Mouse (Mus musculus): ENCODE results near the gene Cfap44. TPM values are rescaled to one million over a fixed set of nuclear protein-coding genes. Genes with fewer than 3 reads are reported as not detected.

Cfap44 gene
- polyA plus RNA-seq, 1 experiment from 2014 or later: 7.6 TPM

GRCm38 (mm10) chr16:44380006-44380405 lies 14.6 kb upstream of the Cfap44 start:
- WGBS: 59% methylated on average over 4 of the region's 4 CpGs
- Histone ChIP-seq H3K9ac (replicated peaks; ENCODE audit: low read depth, low read length) (no peak overlapping the region), H3K36me3 (ENCODE audit: control insufficient read depth, insufficient read depth, low read length) (no peaks in the 10 kb centered on the region), H3K9me3 (ENCODE audit: control insufficient read depth, low read length) (no peaks in the 10 kb centered on the region), H3K27ac (ENCODE audit: low read depth, low read length) (no peak overlapping the region), H3K4me1 (ENCODE audit: control insufficient read depth, insufficient read depth, low read length) (no peaks in the 10 kb centered on the region), H3K4me3 (ENCODE audit: low read depth, low read length) (no peak overlapping the region), H3K27me3 (ENCODE audit: control insufficient read depth, insufficient read depth, low read length) (no peaks in the 10 kb centered on the region), H3K4me2 (ENCODE audit: low read depth, low read length) (no peak overlapping the region)
- ATAC-seq (ENCODE audit: low read depth): no peak

- H3K4me2 ChIP-seq (ENCODE audit: low read depth, low read length): no peak overlapping the region
- no peaks in the 10 kb centered on the region for H3K9me3 ChIP-seq (ENCODE audit: control insufficient read depth, low read length)
- no peak; the same call in 1 of the 2 replicates for ATAC-seq (ENCODE audit: low read depth)
- no peak overlapping the region for H3K9ac ChIP-seq (replicated peaks; ENCODE audit: low read depth, low read length)
- H3K4me1 ChIP-seq (ENCODE audit: control insufficient read depth, insufficient read depth, low read length): no peaks in the 10 kb centered on the region
- no peaks in the 10 kb centered on the region for H3K36me3 ChIP-seq (ENCODE audit: control insufficient read depth, insufficient read depth, low read length)
- no peak overlapping the region for H3K4me3 ChIP-seq (ENCODE audit: low read depth, low read length)
- H3K27me3 ChIP-seq (ENCODE audit: control insufficient read depth, insufficient read depth, low read length): no peaks in the 10 kb centered on the region
- no peak overlapping the region for H3K27ac ChIP-seq (ENCODE audit: low read depth, low read length)
- WGBS: 8% methylated on average over 5 of the region's 5 CpGs
Observed at GRCm38 (mm10) chr16:44381578-44381977, 13.0 kb upstream of the Cfap44 start.

GRCm38 (mm10) chr16:44383549-44383948 lies 11.0 kb upstream of the Cfap44 start:
- H3K9ac ChIP-seq (replicated peaks; ENCODE audit: low read depth, low read length): no peak overlapping the region
- H3K27ac ChIP-seq (ENCODE audit: low read depth, low read length): 0 out of 2 replicates have a peak overlapping the region, but pooled peaks have one; percentile 22
- WGBS: 11% methylated on average over 2 of the region's 2 CpGs
- no peak overlapping the region for H3K4me2 ChIP-seq (ENCODE audit: low read depth, low read length)
- H3K36me3 ChIP-seq (ENCODE audit: control insufficient read depth, insufficient read depth, low read length): no peaks in the 10 kb centered on the region
- H3K4me3 ChIP-seq (ENCODE audit: low read depth, low read length): no peak overlapping the region
- H3K4me1 ChIP-seq (ENCODE audit: control insufficient read depth, insufficient read depth, low read length): no peaks in the 10 kb centered on the region
- no peaks in the 10 kb centered on the region for H3K9me3 ChIP-seq (ENCODE audit: control insufficient read depth, low read length)
- ATAC-seq (ENCODE audit: low read depth): peak; percentile 74; the same call in 1 of the 2 replicates
- no peaks in the 10 kb centered on the region for H3K27me3 ChIP-seq (ENCODE audit: control insufficient read depth, insufficient read depth, low read length)

- Histone ChIP-seq H3K9me3 (ENCODE audit: control insufficient read depth, low read length) (no peaks in the 10 kb centered on the region), H3K9ac (replicated peaks; ENCODE audit: low read depth, low read length) (no peak overlapping the region), H3K27me3 (ENCODE audit: control insufficient read depth, insufficient read depth, low read length) (no peaks in the 10 kb centered on the region), H3K36me3 (ENCODE audit: control insufficient read depth, insufficient read depth, low read length) (no peaks in the 10 kb centered on the region), H3K4me2 (ENCODE audit: low read depth, low read length) (no peak overlapping the region), H3K27ac (ENCODE audit: low read depth, low read length) (no peak overlapping the region), H3K4me3 (ENCODE audit: low read depth, low read length) (no peak overlapping the region), H3K4me1 (ENCODE audit: control insufficient read depth, insufficient read depth, low read length) (no peaks in the 10 kb centered on the region)
- 83% methylated on average over 1 of the region's 1 CpGs for WGBS
- ATAC-seq (ENCODE audit: low read depth): no peak
Observed at GRCm38 (mm10) chr16:44384251-44384650, 10.3 kb upstream of the Cfap44 start.

- no peak overlapping the region for H3K27ac ChIP-seq (ENCODE audit: low read depth, low read length)
- no peaks in the 10 kb centered on the region for H3K4me1 ChIP-seq (ENCODE audit: control insufficient read depth, insufficient read depth, low read length)
- H3K27me3 ChIP-seq (ENCODE audit: control insufficient read depth, insufficient read depth, low read length): no peaks in the 10 kb centered on the region
- H3K4me3 ChIP-seq (ENCODE audit: low read depth, low read length): no peak overlapping the region
- no peaks in the 10 kb centered on the region for H3K36me3 ChIP-seq (ENCODE audit: control insufficient read depth, insufficient read depth, low read length)
- H3K4me2 ChIP-seq (ENCODE audit: low read depth, low read length): no peak overlapping the region
- 38% methylated on average over 9 of the region's 9 CpGs for WGBS
- ATAC-seq (ENCODE audit: low read depth): no peak; the same call in 1 of the 2 replicates
- no peak overlapping the region for H3K9ac ChIP-seq (replicated peaks; ENCODE audit: low read depth, low read length)
- H3K9me3 ChIP-seq (ENCODE audit: control insufficient read depth, low read length): no peaks in the 10 kb centered on the region
Observed at GRCm38 (mm10) chr16:44391877-44392548, 2.6 kb upstream of the Cfap44 start.

GRCm38 (mm10) chr16:44404933-44405332 lies 10.3 kb downstream of the Cfap44 start:
- no peak overlapping the region for H3K4me3 ChIP-seq (ENCODE audit: low read depth, low read length)
- WGBS: 97% methylated on average over 5 of the region's 5 CpGs
- H3K4me2 ChIP-seq (ENCODE audit: low read depth, low read length): no peak overlapping the region
- ATAC-seq (ENCODE audit: low read depth): no peak
- no peaks in the 10 kb centered on the region for H3K9me3 ChIP-seq (ENCODE audit: control insufficient read depth, low read length)
- H3K27ac ChIP-seq (ENCODE audit: low read depth, low read length): no peak overlapping the region
- H3K4me1 ChIP-seq (ENCODE audit: control insufficient read depth, insufficient read depth, low read length): no peaks in the 10 kb centered on the region
- no peaks in the 10 kb centered on the region for H3K36me3 ChIP-seq (ENCODE audit: control insufficient read depth, insufficient read depth, low read length)
- H3K9ac ChIP-seq (replicated peaks; ENCODE audit: low read depth, low read length): no peak overlapping the region
- H3K27me3 ChIP-seq (ENCODE audit: control insufficient read depth, insufficient read depth, low read length): no peaks in the 10 kb centered on the region

- no peaks in the 10 kb centered on the region for H3K27me3 ChIP-seq (ENCODE audit: control insufficient read depth, insufficient read depth, low read length)
- no peak for ATAC-seq (ENCODE audit: low read depth)
- no peak overlapping the region for H3K4me2 ChIP-seq (ENCODE audit: low read depth, low read length)
- no peak overlapping the region for H3K4me3 ChIP-seq (ENCODE audit: low read depth, low read length)
- H3K9ac ChIP-seq (replicated peaks; ENCODE audit: low read depth, low read length): no peak overlapping the region
- no peaks in the 10 kb centered on the region for H3K9me3 ChIP-seq (ENCODE audit: control insufficient read depth, low read length)
- 90% methylated on average over 5 of the region's 5 CpGs for WGBS
- H3K36me3 ChIP-seq (ENCODE audit: control insufficient read depth, insufficient read depth, low read length): no peaks in the 10 kb centered on the region
- no peaks in the 10 kb centered on the region for H3K4me1 ChIP-seq (ENCODE audit: control insufficient read depth, insufficient read depth, low read length)
- no peak overlapping the region for H3K27ac ChIP-seq (ENCODE audit: low read depth, low read length)
Observed at GRCm38 (mm10) chr16:44407211-44407610, 12.6 kb downstream of the Cfap44 start.

GRCm38 (mm10) chr16:44408290-44408689 lies 13.7 kb downstream of the Cfap44 start:
- 96% methylated on average over 2 of the region's 2 CpGs for WGBS

GRCm38 (mm10) chr16:44410176-44410575 lies 15.6 kb downstream of the Cfap44 start:
- Histone ChIP-seq H3K9me3 (ENCODE audit: control insufficient read depth, low read length) (no peaks in the 10 kb centered on the region), H3K27me3 (ENCODE audit: control insufficient read depth, insufficient read depth, low read length) (no peaks in the 10 kb centered on the region), H3K4me2 (ENCODE audit: low read depth, low read length) (no peak overlapping the region), H3K36me3 (ENCODE audit: control insufficient read depth, insufficient read depth, low read length) (no peaks in the 10 kb centered on the region), H3K9ac (replicated peaks; ENCODE audit: low read depth, low read length) (no peak overlapping the region), H3K27ac (ENCODE audit: low read depth, low read length) (no peak overlapping the region), H3K4me3 (ENCODE audit: low read depth, low read length) (no peak overlapping the region), H3K4me1 (ENCODE audit: control insufficient read depth, insufficient read depth, low read length) (no peaks in the 10 kb centered on the region)
- no peak for ATAC-seq (ENCODE audit: low read depth)
- 61% methylated on average over 6 of the region's 6 CpGs for WGBS

More at GRCm38 (mm10) chr16:44408290-44408689, 13.7 kb downstream of the Cfap44 start:
- Histone ChIP-seq H3K4me1 (ENCODE audit: control insufficient read depth, insufficient read depth, low read length) (no peaks in the 10 kb centered on the region), H3K4me2 (ENCODE audit: low read depth, low read length) (no peak overlapping the region), H3K27me3 (ENCODE audit: control insufficient read depth, insufficient read depth, low read length) (no peaks in the 10 kb centered on the region), H3K27ac (ENCODE audit: low read depth, low read length) (no peak overlapping the region), H3K4me3 (ENCODE audit: low read depth, low read length) (no peak overlapping the region), H3K36me3 (ENCODE audit: control insufficient read depth, insufficient read depth, low read length) (no peaks in the 10 kb centered on the region), H3K9ac (replicated peaks; ENCODE audit: low read depth, low read length) (no peak overlapping the region), H3K9me3 (ENCODE audit: control insufficient read depth, low read length) (no peaks in the 10 kb centered on the region)
- no peak for ATAC-seq (ENCODE audit: low read depth)

Data from neural tube, embryonic 14.5 days (tissue).